Comparison of ENCODE assay signal across 15 mouse cellular contexts in genomic region chr9:20517727-20518126, GRCm38 (mm10).
"Had no signal": no experiment of that assay in that cellular context is flagged by ENCODE, and none has a peak within 500 bp of the region (broad histone marks: within the 10 kb centered on the region; RNA-seq: fewer than 3 reads in every experiment).

No protein-coding gene starts in this region.

- H3K27me3 ChIP-seq: neural tube, embryonic 15.5 days; stomach, embryonic 15.5 days had no signal

- H3K4me3 ChIP-seq: neural tube, embryonic 15.5 days; stomach, embryonic 15.5 days had no signal

- H3K27ac ChIP-seq: neural tube, embryonic 15.5 days; stomach, embryonic 15.5 days; stomach, postnatal 0 days had no signal

- H3K4me2 ChIP-seq: neural tube, embryonic 15.5 days; stomach, embryonic 15.5 days had no signal

- H3K9ac ChIP-seq: neural tube, embryonic 15.5 days; stomach, embryonic 15.5 days had no signal

- DNase-seq: retina, postnatal 1 day; right cerebral cortex, adult 18-20 months; right cerebral cortex, postnatal 14 days; right cerebral cortex, postnatal 25 days; right cerebral cortex, postnatal 4 days; spleen, adult 18-20 months; thymus, adult 18-20 months; thymus, adult 2 months; thymus, postnatal 14 days; thymus, postnatal 25 days; thymus, postnatal 36 days; thymus, postnatal 4 days had no signal

- H3K9me3 ChIP-seq: neural tube, embryonic 15.5 days; stomach, embryonic 15.5 days had no signal
